Mouse (Mus musculus) Muller cell, postnatal 12 days (primary cell): ENCODE measurements at regions not wholly inside any gene's neighbourhood (a gene's known extent, or its start where the extent isn't known, plus 50 kb on each side); places are given as distances from the start of the nearest gene placed in this dataset.

Experiments
- DNase-seq: peaks from one replicate; pipeline ENCODE4 v3.0.0-alpha.2; 2015; ENCODE audit errors: inconsistent ontology term

DNA sequence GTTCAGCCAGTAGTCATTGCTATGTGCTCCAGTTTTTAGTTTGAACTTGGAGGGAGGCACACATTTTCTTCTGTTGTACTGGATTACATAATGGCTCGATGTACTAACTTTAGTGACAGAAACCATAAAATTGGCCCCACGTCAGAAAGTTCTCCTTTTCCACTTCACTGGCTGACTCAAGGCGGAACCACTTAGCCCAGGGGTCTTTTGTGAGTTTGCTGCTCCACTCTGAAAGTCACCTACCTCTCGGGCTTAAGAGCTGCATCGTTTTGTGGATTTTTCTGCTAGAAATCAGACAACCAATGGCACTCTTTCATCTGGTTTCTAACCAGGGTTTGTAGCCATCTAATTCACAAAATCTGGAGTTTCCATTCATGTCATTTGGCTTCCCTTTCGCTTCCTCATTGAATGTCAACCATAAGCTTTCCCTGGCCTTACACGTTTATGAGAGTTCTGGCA, 304.8 kb upstream of the Cited2 start:
- DNase-seq, result no peak

DNA sequence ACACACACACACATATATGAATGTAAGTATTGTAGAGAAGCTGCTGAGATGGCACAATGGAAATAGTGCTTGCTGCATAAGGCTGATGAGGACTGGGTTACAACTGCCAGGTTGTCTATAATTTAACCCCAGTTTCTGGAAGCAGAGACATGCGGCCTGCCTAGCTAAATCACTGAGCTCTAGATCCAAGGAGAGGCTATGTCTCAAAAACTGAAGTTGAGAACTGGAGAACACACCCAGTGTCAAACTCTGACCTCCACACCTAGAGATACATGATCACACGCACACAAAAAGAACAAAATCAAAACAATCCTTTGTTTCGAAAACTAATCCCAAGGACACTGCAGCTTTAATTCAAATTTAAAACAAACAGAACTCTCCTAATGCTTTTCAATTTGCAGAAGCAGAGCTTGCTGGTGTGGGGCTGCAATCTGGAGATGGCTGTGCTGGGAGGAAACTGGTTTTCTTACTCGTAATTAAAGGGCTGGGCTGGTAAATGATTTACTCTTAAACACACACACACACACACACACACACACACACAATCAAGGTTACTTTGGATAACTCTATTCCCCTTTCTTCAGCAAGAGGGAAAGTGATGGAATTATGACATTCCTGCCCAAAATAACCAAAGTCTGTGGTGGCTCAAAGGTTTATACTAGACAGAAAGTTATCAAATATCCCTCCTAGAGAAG, 299.3 kb upstream of the Cited2 start:
- DNase-seq, result no peak

DNA sequence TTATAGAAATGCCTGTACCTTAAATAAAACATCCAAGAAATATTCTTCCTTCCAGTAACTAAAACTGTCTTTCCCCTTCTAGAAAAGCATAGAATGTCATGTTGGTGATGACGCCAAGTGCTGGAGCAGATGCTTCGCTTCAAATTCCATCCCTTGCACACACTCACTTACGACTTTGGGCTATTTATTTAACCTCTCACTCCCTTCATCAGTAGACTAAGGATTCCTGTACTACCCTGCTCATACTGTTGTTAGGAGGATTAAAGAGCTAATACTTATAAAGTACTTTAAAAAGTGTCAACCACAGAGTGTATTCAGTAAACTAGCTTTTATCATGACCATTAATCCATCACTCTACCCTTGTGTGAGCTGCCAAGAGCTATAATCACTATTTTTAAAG, 296.8 kb upstream of the Cited2 start:
- no peak for DNase-seq

GRCm38 (mm10) chr10:17427316-17427715, 295.7 kb upstream of the Cited2 start:
- DNase-seq, result no peak

- peak; percentile 74 for DNase-seq
These were observed 294.7 kb upstream of the Cited2 start for GRCm38 (mm10) chr10:17428315-17428714.

DNA sequence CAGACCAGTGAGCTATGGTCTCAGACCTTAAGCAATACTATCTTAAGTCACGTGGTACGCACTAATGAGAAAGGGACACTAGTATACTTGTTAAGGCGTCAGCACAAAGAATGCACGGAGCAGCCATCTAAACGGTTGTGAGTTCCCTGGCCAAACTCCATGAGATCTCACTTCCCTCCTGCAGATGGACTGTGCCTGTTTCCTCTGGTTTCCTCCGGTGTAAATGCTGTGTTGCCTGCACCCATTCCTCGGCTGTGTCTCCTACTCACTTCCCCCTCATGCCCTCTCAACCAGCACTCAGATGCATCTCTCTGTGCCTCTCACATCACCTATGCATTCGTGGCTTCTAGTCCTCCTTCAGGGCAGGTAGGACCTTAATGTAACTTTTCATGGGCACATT, 291.9 kb upstream of the Cited2 start:
- DNase-seq, result no peak

DNA sequence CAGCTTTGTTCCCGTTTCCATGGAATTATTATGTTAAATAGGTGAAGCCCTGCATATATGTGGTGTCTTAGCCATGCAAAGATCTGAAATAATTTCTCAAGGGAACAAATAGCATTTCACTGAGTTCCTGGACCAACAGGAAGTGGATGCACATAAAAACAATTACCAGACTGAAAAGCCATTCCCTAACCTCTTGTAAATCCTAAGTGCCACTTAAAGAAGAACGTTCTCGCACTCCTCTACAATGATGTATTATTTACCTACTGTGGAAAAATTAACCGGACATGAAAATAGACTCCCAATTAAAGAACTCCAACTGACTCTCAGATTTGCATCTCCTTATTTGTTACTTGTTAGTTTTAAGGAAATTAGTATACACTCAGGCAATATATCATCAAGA, 288.9 kb upstream of the Cited2 start:
- no peak for DNase-seq

DNA sequence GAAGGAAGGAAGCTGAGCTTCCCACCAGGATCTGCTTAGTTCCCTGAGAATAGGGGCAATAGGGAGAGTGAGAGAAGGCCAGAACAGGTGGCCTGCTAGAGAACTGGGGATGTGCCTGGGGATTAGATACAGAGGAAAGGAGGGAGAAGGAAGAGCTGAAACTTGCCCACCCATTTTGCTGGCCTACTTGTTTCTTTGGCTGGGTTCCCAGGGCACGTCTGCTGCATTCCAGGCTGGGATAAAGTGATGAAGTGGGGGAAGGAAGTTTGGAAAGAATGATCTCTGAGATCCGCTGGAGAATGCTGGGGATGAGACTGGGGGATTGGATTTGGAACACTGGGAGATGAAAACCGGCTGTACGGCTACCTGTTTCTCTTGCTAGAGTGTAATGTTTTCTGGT, 272.8 kb upstream of the Cited2 start:
- DNase-seq, result peak; percentile 63

- no peak for DNase-seq
These were observed 252.1 kb upstream of the Cited2 start for GRCm38 (mm10) chr10:17470880-17471279.

DNA sequence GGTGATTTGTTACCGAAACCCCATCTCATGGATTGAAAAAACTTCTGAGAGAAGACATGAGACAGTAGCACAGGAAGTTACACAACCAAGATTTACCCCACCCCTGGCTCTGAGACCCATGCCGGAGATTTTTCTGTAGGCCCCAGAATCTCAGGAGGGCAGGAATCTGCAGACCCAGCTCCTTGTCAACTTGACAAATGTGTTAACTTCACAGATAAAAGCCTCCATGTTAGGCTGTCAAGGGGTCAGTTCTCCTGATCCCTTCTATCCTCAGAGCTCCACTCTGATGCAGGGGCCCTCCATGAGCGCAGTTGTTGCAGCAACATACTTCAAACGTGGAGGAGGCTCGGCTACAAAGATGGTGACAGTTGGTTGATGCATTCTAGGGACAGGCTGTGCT, 250.5 kb upstream of the Cited2 start:
- DNase-seq, result no peak

DNA sequence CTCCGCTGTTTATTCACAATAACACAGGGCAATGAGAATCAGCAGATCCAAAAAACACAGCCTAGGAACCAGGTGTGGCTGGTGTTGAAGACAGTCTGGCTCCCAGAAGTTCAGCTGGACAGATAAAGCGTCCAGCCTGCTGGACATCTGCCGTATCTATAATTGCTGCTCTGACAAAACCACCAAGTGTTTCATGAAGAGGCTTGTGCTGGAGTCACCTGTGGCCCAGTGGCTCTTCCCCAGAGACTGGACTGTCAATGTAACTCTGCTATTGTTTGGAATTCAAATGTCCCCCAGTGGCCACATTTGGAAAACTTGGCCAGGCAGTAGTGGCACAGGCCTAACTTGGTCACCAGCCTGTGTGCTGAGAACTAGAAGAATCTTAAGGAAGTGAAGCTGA, 247.0 kb upstream of the Cited2 start:
- no peak for DNase-seq

DNA sequence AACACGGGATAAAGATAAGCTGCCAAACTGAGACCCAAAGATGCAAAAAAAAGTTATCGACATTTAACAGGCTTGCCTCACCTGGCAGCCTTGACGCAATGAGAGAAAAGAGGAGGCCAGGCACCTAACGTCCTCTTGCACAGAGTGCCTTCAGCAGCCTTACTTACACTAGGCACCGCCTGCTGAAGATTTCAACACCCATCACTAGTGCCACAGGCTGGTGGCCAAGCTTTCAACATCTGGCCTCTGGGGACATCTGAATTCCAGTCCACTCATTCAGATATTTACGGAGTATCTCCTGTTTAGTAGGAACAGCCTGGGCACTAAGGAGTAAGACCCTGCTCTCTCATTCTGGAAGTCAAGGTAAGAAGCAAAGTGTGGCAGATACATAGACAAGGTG, 246.3 kb upstream of the Cited2 start:
- DNase-seq, result no peak

GRCm38 (mm10) chr10:17478761-17479632, 244.0 kb upstream of the Cited2 start:
- peak; percentile 49 for DNase-seq

- no peak for DNase-seq
These were observed 240.3 kb upstream of the Cited2 start for GRCm38 (mm10) chr10:17482751-17483150.

- no peak for DNase-seq
These were observed 238.0 kb upstream of the Cited2 start for GRCm38 (mm10) chr10:17485049-17485449.

GRCm38 (mm10) chr10:17485515-17485914, 237.5 kb upstream of the Cited2 start:
- DNase-seq, result no peak

- no peak for DNase-seq
These were observed 237.0 kb upstream of the Cited2 start for GRCm38 (mm10) chr10:17486011-17486410.

- DNase-seq, result no peak
These were observed 235.6 kb upstream of the Cited2 start for GRCm38 (mm10) chr10:17487460-17487859.

GRCm38 (mm10) chr10:17491611-17492305, 231.3 kb upstream of the Cited2 start:
- DNase-seq, result no peak

- no peak for DNase-seq
These were observed 229.9 kb upstream of the Cited2 start for GRCm38 (mm10) chr10:17493137-17493536.

DNA sequence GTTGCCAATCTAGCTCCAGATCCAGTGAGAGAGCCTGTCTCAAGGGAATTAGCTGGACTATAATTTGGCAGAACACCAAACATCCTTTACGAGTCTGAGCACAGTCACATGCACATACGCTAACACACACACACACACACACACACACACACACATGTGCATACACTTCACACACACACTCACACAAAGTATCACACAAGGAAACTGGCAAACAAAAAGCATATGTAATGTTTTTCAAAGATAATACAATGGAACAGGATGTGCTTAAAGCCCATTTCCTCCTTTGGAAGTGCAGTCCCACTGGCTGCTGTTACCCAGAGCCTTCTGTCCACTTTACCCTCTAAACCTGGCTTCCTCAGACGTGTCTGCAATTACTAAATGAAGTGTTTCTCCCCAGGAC, 226.2 kb upstream of the Cited2 start:
- DNase-seq, result no peak

GRCm38 (mm10) chr10:17510626-17511193, 212.3 kb upstream of the Cited2 start:
- no peak for DNase-seq
